Mouse (Mus musculus): ENCODE results near the gene Ccm2.

GRCm38 (mm10) chr11:6523662-6524088 lies 23.0 kb upstream of the Ccm2 start:
- TF ChIP-seq CTCF (conservative IDR thresholded peaks at IDR 0.05; ENCODE audit: insufficient read depth, insufficient read length, low read depth, low read length): no peak
- no peak for TF ChIP-seq POLR2A (IDR thresholded peaks at IDR 0.05; ENCODE audit: low read depth, low read length)

All from kidney, adult 2 months (tissue).